ENCODE assay signal across 26 mouse cellular contexts in the genomic region with DNA sequence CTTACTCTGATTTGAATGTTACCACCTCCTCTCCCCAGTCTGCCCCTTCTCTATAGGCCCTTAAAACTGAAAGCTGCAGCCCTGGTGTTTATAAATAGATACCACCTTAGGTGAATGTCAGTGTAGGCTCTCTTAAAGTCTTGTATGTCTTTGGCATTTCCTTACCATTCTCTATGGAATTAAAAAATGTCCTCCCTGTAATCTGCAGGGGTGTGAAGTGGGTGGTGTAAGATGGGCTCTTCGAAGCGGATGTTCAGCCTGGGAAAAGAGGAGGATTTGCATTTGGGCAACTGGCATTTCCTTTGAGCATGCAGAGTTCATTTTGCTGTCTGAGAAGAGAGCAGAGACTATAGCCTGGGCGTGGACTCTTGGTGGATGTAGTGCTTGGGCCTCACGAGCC.
DNase-seq lines count a peak whose midpoint lies in the region; ATAC-seq lines count a peak whose summit lies in the region.
"Had no signal": no experiment of that assay in that cellular context is flagged by ENCODE, and none has a peak within 500 bp of the region (broad histone marks: within the 10 kb centered on the region; RNA-seq: fewer than 3 reads in every experiment).

No protein-coding gene starts in this region.

- 0 out of 2 replicates have a peak overlapping the region, but pooled peaks have one; percentile 25 for H3K27ac ChIP-seq in heart, embryonic 16.5 days (ENCODE audit: low read length)
- H3K27ac ChIP-seq: embryonic facial prominence, embryonic 12.5 days; embryonic facial prominence, embryonic 15.5 days; gastrocnemius, adult 2 months; heart, embryonic 15.5 days; hindbrain, embryonic 10.5 days; intestine, embryonic 15.5 days had no signal

- peaks cover 7% of the 10 kb centered on the region for H3K4me1 ChIP-seq in heart, embryonic 16.5 days (ENCODE audit: control insufficient read depth, insufficient read depth, low read length)
- H3K4me1 ChIP-seq: embryonic facial prominence, embryonic 12.5 days; intestine, embryonic 15.5 days had no signal

- H3K4me3 ChIP-seq in heart, embryonic 16.5 days (ENCODE audit: low read length), result no peak overlapping the region
- H3K4me3 ChIP-seq: embryonic facial prominence, embryonic 12.5 days; embryonic facial prominence, embryonic 15.5 days; gastrocnemius, adult 2 months; heart, embryonic 12.5 days; heart, embryonic 15.5 days; hindbrain, embryonic 10.5 days; hindbrain, embryonic 13.5 days; intestine, embryonic 15.5 days had no signal

- H3K36me3 ChIP-seq in heart, embryonic 16.5 days (ENCODE audit: control insufficient read depth, insufficient read depth), result no peaks in the 10 kb centered on the region
- H3K36me3 ChIP-seq: embryonic facial prominence, embryonic 12.5 days; embryonic facial prominence, embryonic 15.5 days; heart, embryonic 12.5 days; heart, embryonic 15.5 days; hindbrain, embryonic 10.5 days; hindbrain, embryonic 13.5 days; intestine, embryonic 15.5 days had no signal

- peak; percentile 91 for ATAC-seq in frontal cortex, adult (ENCODE audit: low TSS enrichment)
- ATAC-seq in heart, embryonic 16.5 days (replicated peaks; ENCODE audit: extremely low read depth, insufficient read depth, low FRiP score), result no peak
- ATAC-seq: activated CD4-positive, CD25-positive, alpha-beta regulatory T cell, adult 4 months; forebrain, embryonic 14.5 days; forebrain, postnatal 0 days; intestine, embryonic 15.5 days had no signal

- no peaks in the 10 kb centered on the region for H3K27me3 ChIP-seq in heart, embryonic 16.5 days (ENCODE audit: control insufficient read depth, insufficient read depth, low read length)
- H3K27me3 ChIP-seq: embryonic facial prominence, embryonic 12.5 days; embryonic facial prominence, embryonic 15.5 days; heart, embryonic 12.5 days; heart, embryonic 15.5 days; hindbrain, embryonic 13.5 days; intestine, embryonic 15.5 days had no signal

- no peak overlapping the region; the same call in 1 of the 2 replicates for H3K4me2 ChIP-seq in heart, embryonic 16.5 days (ENCODE audit: low read depth, low read length)
- H3K4me2 ChIP-seq: embryonic facial prominence, embryonic 12.5 days; embryonic facial prominence, embryonic 15.5 days; heart, embryonic 12.5 days; heart, embryonic 15.5 days; hindbrain, embryonic 13.5 days; intestine, embryonic 15.5 days had no signal

- intact Hi-C loops in left cerebral cortex, postnatal 14 days (cut with DNase I), result no loop called here
- intact Hi-C loops in left cerebral cortex, postnatal 4 days (cut with DNase I), result no loop called here

- H3K9me3 ChIP-seq in heart, embryonic 16.5 days (replicated peaks; ENCODE audit: control insufficient read depth, low read length), result no peaks in the 10 kb centered on the region
- H3K9me3 ChIP-seq: embryonic facial prominence, embryonic 12.5 days; embryonic facial prominence, embryonic 15.5 days; heart, embryonic 12.5 days; heart, embryonic 15.5 days; hindbrain, embryonic 10.5 days; hindbrain, embryonic 13.5 days; intestine, embryonic 15.5 days had no signal

- WGBS in heart, embryonic 16.5 days, result 59% methylated on average over 4 of the region's 4 CpGs

- H3K9ac ChIP-seq in heart, embryonic 16.5 days (ENCODE audit: low read length), result no peak overlapping the region
- H3K9ac ChIP-seq: embryonic facial prominence, embryonic 12.5 days; embryonic facial prominence, embryonic 15.5 days; forebrain, postnatal 0 days; heart, embryonic 12.5 days; heart, embryonic 15.5 days; hindbrain, embryonic 13.5 days; intestine, embryonic 15.5 days had no signal

- DNase-seq in frontal cortex, postnatal 25 days (ENCODE audit: low spot score in 2 of 2), result no peak
- DNase-seq in heart, postnatal 4 days, result no peak
- peak; percentile 8 to 19 for DNase-seq in left cerebral cortex, postnatal 14 days (ENCODE audit: low spot score in 2 of 2)
- DNase-seq in left cerebral cortex, postnatal 4 days, result no peak
- peak; percentile 27 to 40 for DNase-seq in right cerebral cortex, adult 2 months (ENCODE audit: low spot score in 2 of 2)
- DNase-seq in right cerebral cortex, postnatal 14 days, result no peak
- DNase-seq: adrenal gland, adult 8-10 months; adrenal gland, postnatal 25 days; cerebellum, adult 2 months; cerebellum, adult 9-11 months; cerebellum, postnatal 25 days; forebrain, postnatal 0 days; gastrocnemius, adult 2 months; gastrocnemius, postnatal 14 days; heart, adult 18-20 months had no signal

Comparison
In these comparisons a context has a peak if more than half of its experiments do, and no peak if none do; other contexts are left out.
1. DNase-seq: peak in left cerebral cortex, postnatal 14 days (2 of 2) and right cerebral cortex, adult 2 months (2 of 2); none in frontal cortex, postnatal 25 days (0 of 2), heart, postnatal 4 days (single experiment), left cerebral cortex, postnatal 4 days (single experiment) and right cerebral cortex, postnatal 14 days (single experiment).